Mouse (Mus musculus) embryonic facial prominence, embryonic 13.5 days (tissue): ENCODE measurements around the gene Gm40193. TPM values are rescaled to one million over a fixed set of nuclear protein-coding genes. Genes with fewer than 3 reads are reported as not detected.

Experiments
- ATAC-seq: fragments of 200-750 bp; cut with Nextera tagmentation; 2 replicates; pipeline ENCODE4 v1.8.0; 2017; ENCODE audit warnings: low read depth; ENCODE audit not compliant: insufficient number of reproducible peaks, insufficient read depth, low FRiP score, low TSS enrichment
- H3K27ac ChIP-seq: fragments of 300-500 bp; sonication (generic); 2 replicates; pipeline ENCODE4 v1.5.1; 2015; ENCODE audit warnings: moderate library complexity, mild to moderate bottlenecking, inconsistent platforms
- H3K27me3 ChIP-seq: fragments of 300-500 bp; sonication (generic); 2 replicates; pipeline ENCODE4 v1.6.1; 2015; ENCODE audit warnings: mild to moderate bottlenecking, inconsistent platforms
- H3K36me3 ChIP-seq: fragments of 300-500 bp; sonication (generic); 2 replicates; pipeline ENCODE4 v1.6.1; 2015; ENCODE audit warnings: mild to moderate bottlenecking, inconsistent platforms
- H3K4me1 ChIP-seq: fragments of 300-500 bp; sonication (generic); 2 replicates; pipeline ENCODE4 v1.6.1; 2015; ENCODE audit warnings: inconsistent platforms
- H3K4me2 ChIP-seq: fragments of 300-500 bp; sonication (generic); 2 replicates; pipeline ENCODE4 v1.6.1; 2015; ENCODE audit warnings: moderate library complexity, mild to moderate bottlenecking, inconsistent platforms
- H3K4me3 ChIP-seq: fragments of 300-500 bp; sonication (generic); 2 replicates; pipeline ENCODE4 v1.5.1; 2015; ENCODE audit warnings: mild to moderate bottlenecking, inconsistent platforms
- H3K9ac ChIP-seq: fragments of 300-500 bp; sonication (generic); 2 replicates; pipeline ENCODE4 v1.6.1; 2015; ENCODE audit warnings: mild to moderate bottlenecking, inconsistent platforms
- H3K9me3 ChIP-seq: fragments of 300-500 bp; sonication (generic); 2 replicates; pipeline ENCODE4 v1.6.1; 2016; ENCODE audit warnings: inconsistent platforms
- WGBS: fragments of 180-500 bp; shearing (Covaris S2); methylation state at CpG from one replicate; pipeline ENCODE4 v1.1.7; 2015; ENCODE audit warnings: mixed read lengths; 5-methylcytosine and 5-hydroxymethylcytosine counted together
- polyA plus RNA-seq: library from polyadenylated mRNA; unstranded; fragments of >200 nt; fragmentation: Nextera tagmentation; extraction: Ambion mirVana; gene quantifications from 2 replicates; pipeline ENCODE4 v1.2.1, GENCODE M21; 2015

The Gm40193 gene
- polyA plus RNA-seq, 1 experiment from 2014 or later, result not detected

- H3K27ac ChIP-seq, result no peak overlapping the region
- H3K36me3 ChIP-seq, result no peaks in the 10 kb centered on the region
- no peaks in the 10 kb centered on the region for H3K9me3 ChIP-seq
- H3K27me3 ChIP-seq, result peaks cover 13% of the 10 kb centered on the region
- no peak overlapping the region for H3K4me3 ChIP-seq
- no peak for ATAC-seq
- peaks cover 13% of the 10 kb centered on the region for H3K4me1 ChIP-seq
- H3K4me2 ChIP-seq, result no peak overlapping the region
- WGBS, result 52% methylated on average over 1 of the region's 1 CpGs
- no peak overlapping the region for H3K9ac ChIP-seq
Measured at GRCm38 (mm10) chr11:70518436-70518835, 14.3 kb downstream of the Gm40193 start.

GRCm38 (mm10) chr11:70516352-70516751, 16.4 kb downstream of the Gm40193 start:
- 18% methylated on average over 2 of the region's 2 CpGs for WGBS
- Histone ChIP-seq H3K9ac (no peak overlapping the region), H3K36me3 (no peaks in the 10 kb centered on the region), H3K9me3 (no peaks in the 10 kb centered on the region), H3K27ac (no peak overlapping the region), H3K4me1 (peaks cover 13% of the 10 kb centered on the region), H3K27me3 (peaks cover 13% of the 10 kb centered on the region), H3K4me3 (no peak overlapping the region), H3K4me2 (no peak overlapping the region)
- no peak for ATAC-seq

- Histone ChIP-seq H3K9me3 (no peaks in the 10 kb centered on the region), H3K4me2 (no peak within 1 kb of the TSS), H3K4me3 (no peak within 1 kb of the TSS), H3K4me1 (peaks cover 4% of the 10 kb centered on the region), H3K27me3 (no peaks in the 10 kb centered on the region; the same call in 1 of the 2 replicates), H3K9ac (0 out of 2 replicates have a peak within 1 kb of the TSS, but pooled peaks have one; percentile 6), H3K27ac (no peak within 1 kb of the TSS; the same call in 1 of the 2 replicates), H3K36me3 (no peaks in the 10 kb centered on the region)
- WGBS, result 85% methylated on average over 7 of the region's 7 CpGs
- no peak for ATAC-seq
Measured at GRCm38 (mm10) chr11:70514288-70514687, 18.5 kb downstream of the Gm40193 start, which contains the start of gene Vmo1. TSS of gene Vmo1 (minus strand) at chr11:70514616.

- Histone ChIP-seq H3K27me3 (no peaks in the 10 kb centered on the region; the same call in 1 of the 2 replicates), H3K27ac (no peak overlapping the region; the same call in 1 of the 2 replicates), H3K9me3 (no peaks in the 10 kb centered on the region), H3K4me3 (no peak overlapping the region), H3K9ac (no peak overlapping the region), H3K4me2 (no peak overlapping the region), H3K36me3 (no peaks in the 10 kb centered on the region), H3K4me1 (peaks cover 4% of the 10 kb centered on the region)
- no peak for ATAC-seq
- WGBS, result 52% methylated on average over 11 of the region's 11 CpGs
Measured at GRCm38 (mm10) chr11:70513520-70513919, 19.2 kb downstream of the Gm40193 start.

- ATAC-seq, result no peak
- H3K27me3 ChIP-seq, result no peaks in the 10 kb centered on the region; the same call in 1 of the 2 replicates
Measured at GRCm38 (mm10) chr11:70512709-70513342, 19.9 kb downstream of the Gm40193 start.

GRCm38 (mm10) chr11:70511825-70512224, 20.9 kb downstream of the Gm40193 start:
- 86% methylated on average over 7 of the region's 7 CpGs for WGBS
- Histone ChIP-seq H3K4me1 (peaks cover 4% of the 10 kb centered on the region), H3K4me3 (no peak overlapping the region), H3K27me3 (no peaks in the 10 kb centered on the region; the same call in 1 of the 2 replicates), H3K27ac (no peak overlapping the region), H3K4me2 (no peak overlapping the region), H3K9me3 (no peaks in the 10 kb centered on the region), H3K9ac (no peak overlapping the region), H3K36me3 (no peaks in the 10 kb centered on the region)
- no peak for ATAC-seq

More at GRCm38 (mm10) chr11:70512709-70513342, 19.9 kb downstream of the Gm40193 start:
- Histone ChIP-seq H3K4me3 (no peak overlapping the region), H3K27ac (no peak overlapping the region), H3K9ac (no peak overlapping the region), H3K36me3 (no peaks in the 10 kb centered on the region), H3K4me2 (no peak overlapping the region), H3K4me1 (peaks cover 4% of the 10 kb centered on the region), H3K9me3 (no peaks in the 10 kb centered on the region)
- 64% methylated on average over 7 of the region's 7 CpGs for WGBS

- no peaks in the 10 kb centered on the region for H3K36me3 ChIP-seq
- no peak overlapping the region for H3K4me2 ChIP-seq
- H3K9me3 ChIP-seq, result no peaks in the 10 kb centered on the region
- H3K4me3 ChIP-seq, result no peak overlapping the region
- no peak for ATAC-seq
- peaks cover 4% of the 10 kb centered on the region for H3K4me1 ChIP-seq
- H3K27me3 ChIP-seq, result no peaks in the 10 kb centered on the region; the same call in 1 of the 2 replicates
- no peak overlapping the region for H3K9ac ChIP-seq
- H3K27ac ChIP-seq, result no peak overlapping the region
- 48% methylated on average over 2 of the region's 2 CpGs for WGBS
Measured at GRCm38 (mm10) chr11:70511242-70511641, 21.5 kb downstream of the Gm40193 start.

- peak; percentile 65; the same call in 1 of the 2 replicates for ATAC-seq
- H3K9ac ChIP-seq, result 0 out of 2 replicates have a peak overlapping the region, but pooled peaks have one; percentile 40
- 9% methylated on average over 19 of the region's 19 CpGs for WGBS
- no peaks in the 10 kb centered on the region for H3K36me3 ChIP-seq
- H3K27ac ChIP-seq, result no peak overlapping the region
- peaks cover 4% of the 10 kb centered on the region for H3K4me1 ChIP-seq
- no peaks in the 10 kb centered on the region for H3K9me3 ChIP-seq
- H3K27me3 ChIP-seq, result no peaks in the 10 kb centered on the region; the same call in 1 of the 2 replicates
- peak overlapping the region; percentile 52 for H3K4me2 ChIP-seq
- peak overlapping the region; percentile 19; the same call in 1 of the 2 replicates for H3K4me3 ChIP-seq
Measured at GRCm38 (mm10) chr11:70509753-70510564, 22.8 kb downstream of the Gm40193 start.

- Histone ChIP-seq H3K4me2 (no peak overlapping the region), H3K36me3 (no peaks in the 10 kb centered on the region), H3K4me1 (peaks cover 4% of the 10 kb centered on the region), H3K27ac (no peak overlapping the region), H3K9ac (no peak overlapping the region), H3K27me3 (no peaks in the 10 kb centered on the region), H3K4me3 (no peak overlapping the region), H3K9me3 (no peaks in the 10 kb centered on the region)
- WGBS, result 69% methylated on average over 7 of the region's 7 CpGs
- no peak for ATAC-seq
Measured at GRCm38 (mm10) chr11:70506962-70507515, 25.7 kb downstream of the Gm40193 start.

- WGBS, result 20% methylated on average over 4 of the region's 4 CpGs
- no peaks in the 10 kb centered on the region for H3K9me3 ChIP-seq
- H3K4me2 ChIP-seq, result no peak overlapping the region
- H3K4me3 ChIP-seq, result no peak overlapping the region
- H3K27ac ChIP-seq, result no peak overlapping the region
- H3K4me1 ChIP-seq, result peaks cover 4% of the 10 kb centered on the region
- H3K27me3 ChIP-seq, result no peaks in the 10 kb centered on the region
- H3K9ac ChIP-seq, result no peak overlapping the region
- no peak for ATAC-seq
- H3K36me3 ChIP-seq, result no peaks in the 10 kb centered on the region
Measured at GRCm38 (mm10) chr11:70506385-70506784, 26.4 kb downstream of the Gm40193 start.

- 71% methylated on average over 9 of the region's 9 CpGs for WGBS
- H3K9me3 ChIP-seq, result no peaks in the 10 kb centered on the region
- H3K4me2 ChIP-seq, result no peak within 1 kb of the TSS
- peaks cover 4% of the 10 kb centered on the region for H3K4me1 ChIP-seq
- no peaks in the 10 kb centered on the region for H3K27me3 ChIP-seq
- H3K9ac ChIP-seq, result no peak within 1 kb of the TSS
- H3K36me3 ChIP-seq, result no peaks in the 10 kb centered on the region
- no peak for ATAC-seq
- H3K27ac ChIP-seq, result no peak within 1 kb of the TSS
- H3K4me3 ChIP-seq, result no peak within 1 kb of the TSS
Measured at GRCm38 (mm10) chr11:70504970-70505369, 27.8 kb downstream of the Gm40193 start, which contains the start of gene Tm4sf5. TSS of gene Tm4sf5 (plus strand) at chr11:70505244.
